Mouse (Mus musculus) 3134 (cell line): Measurements from ENCODE around the gene Lrp8.

Source experiments
- DNase-seq: peaks from one replicate; pipeline ENCODE4 v3.0.0-alpha.2; 2011; ENCODE audit warnings: low spot score; ENCODE audit not compliant: insufficient read length; ENCODE audit errors: extremely low read depth

Lrp8 gene

GRCm38 (mm10) chr4:107807796-107808195 lies 5.7 kb downstream of the Lrp8 start:
- DNase-seq = no peak

DNA sequence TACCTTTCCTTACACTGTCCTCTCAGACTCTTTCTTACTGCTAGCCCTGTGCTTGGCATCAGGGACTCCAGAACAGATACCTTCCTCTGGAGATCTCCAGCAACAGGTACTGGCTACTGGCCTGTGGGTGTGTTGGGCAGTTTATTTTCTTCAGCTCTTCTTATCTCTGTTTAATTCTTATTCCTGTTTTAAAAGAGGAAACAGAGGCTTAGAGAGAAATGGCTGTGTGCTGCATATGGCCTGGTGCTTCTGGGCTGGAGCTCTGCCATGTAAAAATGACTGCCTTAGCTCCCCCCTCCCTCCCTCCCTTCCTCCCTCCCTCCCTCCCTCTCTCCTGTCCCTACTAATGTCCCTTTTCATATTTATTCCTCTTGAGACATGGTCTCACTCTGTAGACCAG lies 6.6 kb downstream of the Lrp8 start:
- DNase-seq = no peak

- no peak for DNase-seq
These were observed 8.9 kb downstream of the Lrp8 start for GRCm38 (mm10) chr4:107811006-107811405.

GRCm38 (mm10) chr4:107811716-107812330 lies 9.8 kb downstream of the Lrp8 start:
- no peak for DNase-seq

DNA sequence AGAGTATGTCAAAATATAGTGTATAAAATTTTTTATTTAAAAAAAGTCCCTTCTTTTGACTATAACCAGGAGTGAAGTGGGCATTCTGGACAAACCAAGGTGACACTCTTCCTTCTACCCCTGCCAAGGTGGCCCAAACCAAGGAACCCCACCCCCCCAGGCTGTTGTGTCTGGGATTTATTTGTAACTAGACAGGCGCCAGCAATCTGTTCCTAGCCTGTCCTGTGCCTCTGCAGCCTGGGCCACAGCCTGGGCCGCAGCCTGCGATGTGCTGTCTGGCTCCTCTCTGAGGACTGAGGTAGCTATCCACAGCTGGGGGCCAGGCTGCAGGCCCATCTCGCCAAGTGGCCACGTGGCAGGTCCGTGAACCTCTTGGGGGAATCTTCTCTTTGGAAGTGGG lies 10.3 kb downstream of the Lrp8 start:
- no peak for DNase-seq

- peak; percentile 42 for DNase-seq
These were observed 14.4 kb downstream of the Lrp8 start for GRCm38 (mm10) chr4:107816459-107816858.

DNA sequence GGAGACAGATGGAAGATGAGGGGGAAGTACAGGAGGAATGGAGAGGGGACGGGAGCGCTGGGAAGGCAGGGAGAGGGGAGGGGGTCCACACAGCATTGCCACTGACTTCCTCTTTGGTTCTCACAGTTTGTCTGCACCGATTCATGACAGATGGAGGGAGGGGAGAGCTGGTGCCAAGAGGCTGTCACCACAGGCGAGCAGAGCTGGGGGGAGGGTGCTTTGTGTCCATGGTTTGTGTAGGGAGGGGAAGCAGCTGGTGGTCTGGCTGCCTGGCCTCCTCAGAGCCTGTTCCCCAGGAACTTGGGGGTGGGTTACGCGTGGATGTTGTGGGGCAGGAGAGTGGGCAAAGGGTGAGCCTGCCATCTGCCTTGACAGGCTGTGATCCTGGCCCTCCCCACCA lies 15.4 kb downstream of the Lrp8 start:
- no peak for DNase-seq

GRCm38 (mm10) chr4:107819990-107820719 lies 18.1 kb downstream of the Lrp8 start:
- DNase-seq = no peak

DNA sequence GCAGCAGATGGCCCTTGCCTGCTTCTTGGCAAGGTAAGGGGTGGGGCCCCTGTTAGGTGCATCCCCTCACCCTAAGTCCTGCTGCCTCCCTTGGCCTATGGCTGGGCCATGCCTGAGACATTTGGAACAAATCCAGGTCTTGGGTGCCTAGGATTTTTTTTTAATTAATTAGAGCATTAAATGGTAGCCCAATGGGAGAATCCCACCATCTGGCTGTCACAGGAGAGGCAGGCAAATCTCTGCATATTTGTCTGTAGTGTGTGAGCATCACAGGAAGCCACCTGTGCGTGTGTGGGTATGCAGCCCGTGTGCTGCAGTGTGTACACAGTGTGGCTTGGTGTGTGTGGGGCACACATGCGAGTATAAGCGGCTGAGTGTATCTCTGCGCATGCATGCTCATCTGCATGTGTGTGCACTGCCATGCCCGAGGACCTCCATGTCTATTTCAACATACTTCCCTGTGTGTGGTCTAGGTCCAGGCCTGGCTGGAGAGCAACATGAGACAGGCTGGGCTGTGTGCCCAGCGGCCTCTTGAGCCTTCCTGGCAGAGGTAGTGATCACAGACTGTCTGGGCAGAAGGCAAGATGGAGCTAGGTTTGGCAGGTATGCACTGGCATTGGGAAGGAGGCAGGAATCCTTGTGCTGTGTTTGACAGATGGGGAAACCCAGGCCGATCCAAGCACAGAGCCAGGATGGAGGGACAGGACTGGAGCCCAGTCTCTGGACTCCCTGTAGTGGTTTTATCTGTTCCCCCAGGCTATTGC lies 19.0 kb downstream of the Lrp8 start:
- DNase-seq = peak; percentile 37

DNA sequence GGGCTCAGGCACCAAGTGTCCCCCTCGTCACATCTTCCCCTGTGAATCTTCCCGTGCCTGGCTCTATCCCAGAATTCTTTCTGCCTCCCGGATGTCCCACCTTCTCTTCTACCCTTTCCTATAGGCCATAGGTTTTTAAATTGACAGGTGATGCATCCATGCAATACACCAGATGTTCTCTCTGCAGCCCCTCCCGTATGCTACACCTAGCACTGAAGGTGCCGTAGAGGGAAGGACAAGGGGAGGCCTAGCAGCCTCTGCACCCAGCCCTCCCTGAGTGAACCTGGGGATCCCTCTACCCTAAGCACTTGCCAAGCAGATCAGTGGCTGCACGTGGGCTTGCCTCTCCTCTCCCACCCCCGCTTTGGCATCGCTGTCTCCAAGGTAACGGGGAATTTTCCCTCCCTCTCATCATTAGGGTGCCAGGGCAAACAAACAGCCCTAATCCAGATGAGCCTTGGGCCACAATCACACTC lies 20.9 kb downstream of the Lrp8 start:
- DNase-seq = no peak

DNA sequence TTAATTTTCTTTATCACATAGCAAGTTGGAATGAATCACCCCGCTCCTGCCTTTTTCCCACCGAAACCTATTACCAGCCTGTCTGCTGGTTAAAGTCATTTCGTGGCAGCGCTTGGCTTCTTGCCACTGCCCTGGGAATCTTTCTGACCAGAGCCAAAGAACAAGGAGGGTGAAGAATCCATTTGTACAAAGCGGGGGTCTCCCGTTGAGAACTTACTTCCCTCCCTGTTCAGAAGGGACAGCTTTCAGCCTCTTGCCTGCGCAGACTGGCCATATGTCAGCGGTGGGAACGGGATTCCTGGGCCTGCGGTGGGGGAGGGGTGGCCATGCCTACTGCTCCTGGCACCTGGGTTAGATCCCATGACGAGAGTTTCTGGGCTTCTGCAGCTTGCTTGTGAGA lies 21.4 kb downstream of the Lrp8 start:
- DNase-seq = no peak

- no peak for DNase-seq
These were observed 26.7 kb downstream of the Lrp8 start for GRCm38 (mm10) chr4:107828727-107829218.

- DNase-seq = no peak
These were observed 27.6 kb downstream of the Lrp8 start for GRCm38 (mm10) chr4:107829675-107830074.

- DNase-seq = no peak
These were observed 28.1 kb downstream of the Lrp8 start for GRCm38 (mm10) chr4:107830189-107830588.

- DNase-seq = no peak
These were observed 28.8 kb downstream of the Lrp8 start for GRCm38 (mm10) chr4:107830821-107831221.

GRCm38 (mm10) chr4:107831678-107832077 lies 29.6 kb downstream of the Lrp8 start:
- no peak for DNase-seq

DNA sequence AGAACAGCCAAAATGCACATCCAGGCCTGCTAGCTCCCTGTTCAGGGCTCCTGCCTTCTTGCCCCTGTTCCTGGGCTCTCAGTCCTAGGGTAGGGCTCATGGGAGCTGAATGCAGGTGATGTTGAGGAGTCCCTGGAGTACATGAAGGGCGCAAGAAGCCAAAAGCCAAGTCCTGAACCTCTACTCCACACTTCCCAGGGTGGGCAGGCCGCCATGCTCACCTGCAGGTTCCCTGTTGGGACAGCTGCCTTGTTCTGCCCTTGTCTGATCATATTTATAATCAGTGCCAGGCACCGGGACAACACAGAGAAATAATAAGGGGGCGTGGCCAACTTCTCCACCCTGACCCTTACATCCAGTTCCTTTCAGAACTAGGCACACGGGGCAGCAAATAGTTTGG lies 31.5 kb downstream of the Lrp8 start:
- no peak for DNase-seq

GRCm38 (mm10) chr4:107834643-107835314 lies 32.7 kb downstream of the Lrp8 start:
- no peak for DNase-seq

- DNase-seq = no peak
These were observed 33.4 kb downstream of the Lrp8 start for GRCm38 (mm10) chr4:107835508-107835909.

GRCm38 (mm10) chr4:107836758-107837157 lies 34.7 kb downstream of the Lrp8 start:
- DNase-seq = no peak

DNA sequence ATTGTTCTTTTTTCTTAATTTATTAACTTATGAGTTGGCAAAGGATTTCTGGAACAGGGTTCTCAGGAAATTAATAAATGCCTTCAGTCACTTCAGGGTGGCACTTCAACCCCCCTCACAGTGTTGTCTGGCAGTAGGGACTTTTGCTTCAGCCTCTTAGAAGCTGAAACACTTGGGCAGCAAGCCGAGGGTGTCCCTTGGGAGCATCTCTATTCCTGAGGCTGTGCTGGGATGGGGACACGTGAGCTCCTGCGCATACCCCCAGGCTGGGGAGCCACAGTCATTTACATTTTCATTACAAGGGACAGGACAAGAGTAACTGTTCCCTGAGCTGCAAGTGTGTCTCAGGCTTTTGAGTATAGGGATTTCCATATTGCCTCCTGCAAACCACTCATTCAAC lies 35.8 kb downstream of the Lrp8 start:
- no peak for DNase-seq
